Mouse (Mus musculus) CD4-positive, CD25-positive, alpha-beta regulatory T cell, adult 2 months (primary cell): ENCODE measurements at regions not wholly inside any gene's neighbourhood (a gene's known extent, or its start where the extent isn't known, plus 50 kb on each side); places are given as distances from the start of the nearest gene placed in this dataset.

ENCODE experiments used
- DNase-seq: peaks from one replicate; pipeline ENCODE4 v3.0.0-alpha.2; 2012; ENCODE audit warnings: low read depth, low spot score

- no peak for DNase-seq
These were observed 124.7 kb upstream of the Tank start for GRCm38 (mm10) chr2:61453490-61454281.

GRCm38 (mm10) chr2:61452581-61452980 lies 125.8 kb upstream of the Tank start:
- no peak for DNase-seq

GRCm38 (mm10) chr2:61450731-61451130 lies 127.7 kb upstream of the Tank start:
- no peak for DNase-seq

GRCm38 (mm10) chr2:61436591-61436990 lies 141.8 kb upstream of the Tank start:
- DNase-seq, result no peak

GRCm38 (mm10) chr2:61407881-61408280 lies 170.5 kb upstream of the Tank start:
- no peak for DNase-seq

- DNase-seq, result peak; percentile 11
These were observed 172.2 kb upstream of the Tank start for GRCm38 (mm10) chr2:61406104-61406751.

GRCm38 (mm10) chr2:61405261-61405660 lies 173.1 kb upstream of the Tank start:
- DNase-seq, result no peak

- peak; percentile 27 for DNase-seq
These were observed 175.5 kb upstream of the Tank start for GRCm38 (mm10) chr2:61402588-61403487.

- DNase-seq, result peak; percentile 80
These were observed 176.5 kb upstream of the Tank start for GRCm38 (mm10) chr2:61401636-61402587.

GRCm38 (mm10) chr2:61398633-61399032 lies 179.8 kb upstream of the Tank start:
- no peak for DNase-seq

GRCm38 (mm10) chr2:61389622-61390021 lies 188.8 kb upstream of the Tank start:
- DNase-seq, result no peak

- no peak for DNase-seq
These were observed 189.2 kb upstream of the Tank start for GRCm38 (mm10) chr2:61389207-61389606.

GRCm38 (mm10) chr2:61387561-61387960 lies 190.8 kb upstream of the Tank start:
- no peak for DNase-seq

- no peak for DNase-seq
These were observed 191.4 kb upstream of the Tank start for GRCm38 (mm10) chr2:61386966-61387365.

- no peak for DNase-seq
These were observed 193.9 kb upstream of the Tank start for GRCm38 (mm10) chr2:61384467-61384866.

- DNase-seq, result no peak
These were observed 194.6 kb upstream of the Tank start for GRCm38 (mm10) chr2:61383744-61384295.

- DNase-seq, result peak; percentile 53
These were observed 199.3 kb upstream of the Tank start for GRCm38 (mm10) chr2:61379076-61379475.

GRCm38 (mm10) chr2:61378297-61378696 lies 200.1 kb upstream of the Tank start:
- peak; percentile 31 for DNase-seq

GRCm38 (mm10) chr2:61377756-61378155 lies 200.6 kb upstream of the Tank start:
- DNase-seq, result no peak

- DNase-seq, result no peak
These were observed 215.8 kb upstream of the Tank start for GRCm38 (mm10) chr2:61362606-61363005.

- no peak for DNase-seq
These were observed 217.0 kb upstream of the Tank start for GRCm38 (mm10) chr2:61361394-61361793.
